Mouse (Mus musculus): ENCODE measurements around the gene Nup93. TPM values are rescaled to one million over a fixed set of nuclear protein-coding genes. Genes with fewer than 3 reads are reported as not detected.

Gene Nup93
- polyA plus RNA-seq, 1 experiment from 2014 or later: 103 TPM

DNA sequence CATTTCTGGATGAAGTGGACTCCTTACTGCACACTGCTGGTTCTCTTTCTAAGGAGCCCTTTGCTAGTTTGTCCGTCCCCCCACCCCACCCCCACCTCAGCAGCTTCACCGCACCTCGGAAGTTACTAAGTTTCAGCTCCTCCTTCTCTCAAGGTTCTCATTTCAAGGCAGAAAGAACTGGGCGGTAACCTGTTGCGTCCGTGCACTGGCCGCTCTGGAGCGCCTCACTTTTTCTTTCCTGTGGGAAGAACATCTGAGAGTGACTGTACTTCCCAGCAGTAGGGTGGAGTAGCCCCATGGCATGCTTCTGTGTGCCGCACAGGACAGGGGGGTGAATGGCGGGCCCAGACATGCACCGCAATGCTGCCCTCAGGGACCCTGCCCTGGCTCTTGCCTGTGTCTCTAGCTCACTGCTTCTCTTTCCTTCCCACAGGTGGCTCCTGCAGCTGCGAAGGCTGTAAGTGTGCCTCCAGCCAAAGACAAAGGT is 30.0 kb upstream of the Nup93 start:
- H3K9ac ChIP-seq (ENCODE audit: low read depth, low read length): no peak overlapping the region
- ATAC-seq (ENCODE audit: low FRiP score, low TSS enrichment): no peak
- H3K27ac ChIP-seq (ENCODE audit: low read depth, low read length): peak overlapping the region; percentile 38; the same call in 1 of the 2 replicates
- H3K4me2 ChIP-seq (replicated peaks; ENCODE audit: low read depth, low read length): peak overlapping the region; percentile 12; the same call in 1 of the 2 replicates
- H3K4me1 ChIP-seq (ENCODE audit: control insufficient read depth, insufficient read depth, low read length): peaks cover 11% of the 10 kb centered on the region; the same call in 1 of the 2 replicates
- H3K36me3 ChIP-seq (ENCODE audit: control insufficient read depth, insufficient read depth, low read length): no peaks in the 10 kb centered on the region
- peaks cover 64% of the 10 kb centered on the region for H3K27me3 ChIP-seq (ENCODE audit: control insufficient read depth, insufficient read depth, low read length)
- WGBS: 17% methylated on average over 12 of the region's 12 CpGs
- H3K9me3 ChIP-seq (ENCODE audit: control insufficient read depth, low read length): no peaks in the 10 kb centered on the region
- H3K4me3 ChIP-seq (ENCODE audit: low read length): no peak overlapping the region

DNA sequence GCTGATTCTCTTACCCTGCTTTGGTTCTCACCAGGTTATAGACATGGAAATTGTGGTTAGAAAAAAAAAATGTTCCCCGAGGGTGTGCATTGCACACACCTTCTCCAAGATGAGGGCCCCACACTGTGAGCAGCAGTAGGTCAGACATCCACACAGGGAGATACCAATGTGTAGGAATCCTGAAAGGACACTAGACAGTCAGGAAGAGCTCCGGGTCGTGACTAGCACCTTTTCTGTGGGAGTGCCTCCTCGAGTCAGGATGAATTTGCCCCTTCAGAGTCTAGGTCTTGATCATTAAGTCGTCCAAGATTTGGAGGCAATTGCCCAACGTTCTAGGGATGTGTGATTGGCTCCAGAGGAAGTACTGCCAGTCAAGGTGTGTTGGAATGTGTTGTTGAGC is 28.6 kb upstream of the Nup93 start:
- peaks cover 11% of the 10 kb centered on the region; the same call in 1 of the 2 replicates for H3K4me1 ChIP-seq (ENCODE audit: control insufficient read depth, insufficient read depth, low read length)
- no peaks in the 10 kb centered on the region for H3K36me3 ChIP-seq (ENCODE audit: control insufficient read depth, insufficient read depth, low read length)
- no peak overlapping the region for H3K4me3 ChIP-seq (ENCODE audit: low read length)
- ATAC-seq (ENCODE audit: low FRiP score, low TSS enrichment): no peak
- WGBS: 49% methylated on average over 6 of the region's 6 CpGs
- no peak overlapping the region for H3K27ac ChIP-seq (ENCODE audit: low read depth, low read length)
- no peak overlapping the region for H3K4me2 ChIP-seq (replicated peaks; ENCODE audit: low read depth, low read length)
- H3K27me3 ChIP-seq (ENCODE audit: control insufficient read depth, insufficient read depth, low read length): peaks cover 50% of the 10 kb centered on the region
- no peaks in the 10 kb centered on the region for H3K9me3 ChIP-seq (ENCODE audit: control insufficient read depth, low read length)
- H3K9ac ChIP-seq (ENCODE audit: low read depth, low read length): no peak overlapping the region

DNA sequence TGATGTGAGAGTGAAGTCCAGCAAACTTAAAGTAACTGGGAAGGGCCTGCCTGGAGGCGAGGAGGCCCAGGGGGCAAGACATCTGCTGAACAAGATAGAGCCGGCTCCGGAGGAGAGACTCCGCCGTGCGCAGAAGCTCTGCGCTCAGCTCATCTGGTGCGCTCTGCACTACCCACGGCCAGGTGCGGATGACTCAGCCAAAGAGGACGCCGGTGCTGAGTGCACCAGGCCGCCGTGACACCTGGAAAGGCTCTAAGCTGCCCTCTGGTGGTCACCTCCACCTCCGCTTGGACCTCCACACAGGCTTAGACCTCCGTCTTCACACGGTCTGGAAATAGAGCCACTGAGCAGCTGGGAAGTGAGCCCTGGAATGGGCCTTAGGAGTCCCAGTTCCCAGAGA is 27.8 kb upstream of the Nup93 start:
- peak; percentile 56 for ATAC-seq (ENCODE audit: low FRiP score, low TSS enrichment)
- Histone ChIP-seq H3K9ac (ENCODE audit: low read depth, low read length) (no peak overlapping the region), H3K4me1 (ENCODE audit: control insufficient read depth, insufficient read depth, low read length) (peaks cover 13% of the 10 kb centered on the region; the same call in 1 of the 2 replicates), H3K36me3 (ENCODE audit: control insufficient read depth, insufficient read depth, low read length) (no peaks in the 10 kb centered on the region), H3K27ac (ENCODE audit: low read depth, low read length) (no peak overlapping the region), H3K4me3 (ENCODE audit: low read length) (peak overlapping the region; percentile 12; the same call in 1 of the 2 replicates), H3K4me2 (replicated peaks; ENCODE audit: low read depth, low read length) (peak overlapping the region; percentile 29), H3K9me3 (ENCODE audit: control insufficient read depth, low read length) (no peaks in the 10 kb centered on the region), H3K27me3 (ENCODE audit: control insufficient read depth, insufficient read depth, low read length) (peaks cover 47% of the 10 kb centered on the region)
- WGBS: 2% methylated on average over 17 of the region's 17 CpGs

DNA sequence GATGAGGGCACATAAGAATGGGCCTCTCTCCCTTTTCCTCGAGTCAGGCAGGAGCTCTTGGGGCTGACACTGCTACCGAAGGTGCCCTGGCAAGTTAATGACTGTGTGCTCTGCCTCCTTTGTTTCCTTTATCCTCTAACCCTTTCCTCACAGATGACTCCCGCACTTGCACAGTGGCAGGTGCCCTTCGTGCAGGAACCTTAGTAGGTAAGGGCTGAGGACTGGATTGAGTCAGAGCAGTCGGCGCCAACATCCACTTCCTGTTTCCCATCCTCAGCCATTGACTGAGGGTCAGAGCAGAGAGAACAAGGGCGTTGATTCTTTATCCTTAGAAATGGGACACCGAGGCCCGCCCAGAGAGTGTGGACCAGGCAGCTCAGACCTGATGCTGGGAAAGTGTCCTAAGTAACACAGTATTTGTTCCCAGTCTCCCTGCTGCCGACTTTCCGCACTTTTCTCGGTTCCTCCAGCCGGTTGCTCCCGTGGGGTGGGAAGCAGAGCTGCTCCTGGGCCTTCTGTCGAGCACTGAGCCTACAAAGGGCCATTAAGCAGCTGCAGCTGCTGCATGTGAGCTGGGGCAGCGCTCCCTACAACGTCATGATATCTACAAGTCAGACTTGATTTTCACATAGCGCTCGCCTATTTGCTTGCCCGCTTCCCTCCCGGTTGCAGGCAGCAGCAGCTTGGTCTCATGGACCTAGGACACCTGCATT is 26.9 kb upstream of the Nup93 start:
- WGBS: 31% methylated on average over 21 of the region's 21 CpGs
- H3K9ac ChIP-seq (ENCODE audit: low read depth, low read length): no peak overlapping the region

DNA sequence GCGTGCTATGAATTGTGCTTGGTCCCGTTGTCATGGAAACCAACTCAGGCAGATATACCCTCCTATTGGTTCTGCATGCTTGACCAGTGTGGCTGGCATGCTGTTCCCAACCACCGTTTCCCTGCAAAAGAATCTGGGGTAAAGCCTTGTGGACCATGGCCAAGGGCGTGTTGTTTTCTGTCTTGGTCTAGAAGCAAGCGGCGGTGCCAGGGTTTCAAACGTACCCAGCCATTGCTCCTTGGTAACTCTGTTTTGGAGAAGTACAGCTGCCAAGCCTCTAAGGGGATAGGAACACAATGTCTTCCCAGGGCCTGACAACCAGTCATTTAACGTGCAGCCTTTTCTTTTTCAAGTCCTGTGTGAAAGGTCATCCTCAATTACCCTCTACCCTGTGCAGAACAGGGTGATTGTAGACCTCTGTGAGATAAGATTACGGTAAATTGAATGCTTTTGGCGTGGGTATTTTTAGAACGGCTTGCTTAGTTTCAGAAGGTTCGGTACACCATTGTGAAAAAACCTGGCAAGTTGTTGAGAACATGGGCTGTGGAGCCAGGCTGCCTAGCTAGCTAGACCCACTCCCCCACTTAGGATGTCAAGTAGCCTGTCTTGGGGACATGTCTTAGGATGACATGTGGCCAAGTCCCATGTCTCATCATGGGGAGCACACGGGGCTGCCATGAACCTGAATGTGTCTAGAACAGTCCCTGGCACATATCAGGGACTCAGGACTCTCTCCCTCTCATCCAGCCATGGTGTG is 24.9 kb upstream of the Nup93 start:
- H3K9ac ChIP-seq (ENCODE audit: low read depth, low read length): no peak overlapping the region
- 66% methylated on average over 13 of the region's 13 CpGs for WGBS
- ATAC-seq (ENCODE audit: low FRiP score, low TSS enrichment): no peak

More for the DNA sequence above, 26.9 kb upstream of the Nup93 start:
- H3K4me3 ChIP-seq (ENCODE audit: low read length): no peak overlapping the region
- H3K27ac ChIP-seq (ENCODE audit: low read depth, low read length): no peak overlapping the region
- H3K27me3 ChIP-seq (ENCODE audit: control insufficient read depth, insufficient read depth, low read length): peaks cover 42% of the 10 kb centered on the region
- ATAC-seq (ENCODE audit: low FRiP score, low TSS enrichment): no peak
- H3K9me3 ChIP-seq (ENCODE audit: control insufficient read depth, low read length): no peaks in the 10 kb centered on the region
- H3K4me2 ChIP-seq (replicated peaks; ENCODE audit: low read depth, low read length): no peak overlapping the region
- H3K4me1 ChIP-seq (ENCODE audit: control insufficient read depth, insufficient read depth, low read length): peaks cover 13% of the 10 kb centered on the region; the same call in 1 of the 2 replicates
- H3K36me3 ChIP-seq (ENCODE audit: control insufficient read depth, insufficient read depth, low read length): no peaks in the 10 kb centered on the region

DNA sequence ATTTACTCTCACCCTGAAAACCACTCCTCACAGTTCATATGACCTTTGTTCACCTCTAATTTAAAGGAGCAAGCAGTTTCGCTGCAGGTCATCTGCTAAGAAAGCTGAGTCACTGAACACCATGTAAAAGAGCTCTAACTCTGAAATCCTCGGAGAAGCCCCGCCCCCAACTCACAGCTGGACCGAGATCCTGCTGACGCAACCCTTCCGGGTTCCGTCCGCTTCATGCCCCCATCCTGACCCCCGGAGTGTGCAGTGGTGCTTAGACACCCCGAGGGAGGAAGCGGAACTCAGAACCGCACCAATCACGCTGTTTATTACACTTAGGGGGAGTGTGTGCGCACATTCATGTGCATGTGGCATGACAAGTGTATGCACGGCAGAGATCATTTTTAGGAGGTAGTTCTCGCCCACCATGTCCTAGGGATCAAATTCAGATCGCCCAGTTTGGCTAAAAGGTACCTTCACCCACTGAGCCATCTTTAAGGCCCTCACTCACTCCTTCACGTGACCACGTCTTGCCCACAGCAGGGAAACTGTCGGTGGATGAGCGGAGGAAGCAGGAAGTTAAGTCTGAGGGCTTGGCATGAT is 23.2 kb upstream of the Nup93 start:
- H3K36me3 ChIP-seq (ENCODE audit: control insufficient read depth, insufficient read depth, low read length): no peaks in the 10 kb centered on the region
- 18% methylated on average over 21 of the region's 21 CpGs for WGBS
- peaks cover 16% of the 10 kb centered on the region; the same call in 1 of the 2 replicates for H3K27me3 ChIP-seq (ENCODE audit: control insufficient read depth, insufficient read depth, low read length)
- H3K4me2 ChIP-seq (replicated peaks; ENCODE audit: low read depth, low read length): peak overlapping the region; percentile 45
- H3K4me3 ChIP-seq (ENCODE audit: low read length): peak overlapping the region; percentile 30
- 0 out of 2 replicates have a peak, but pooled peaks cover 7% of the 10 kb centered on the region for H3K4me1 ChIP-seq (ENCODE audit: control insufficient read depth, insufficient read depth, low read length)
- no peak overlapping the region for H3K27ac ChIP-seq (ENCODE audit: low read depth, low read length)
- ATAC-seq (ENCODE audit: low FRiP score, low TSS enrichment): peak; percentile 60
- H3K9me3 ChIP-seq (ENCODE audit: control insufficient read depth, low read length): no peaks in the 10 kb centered on the region
- no peak overlapping the region for H3K9ac ChIP-seq (ENCODE audit: low read depth, low read length)

More for the DNA sequence above, 24.9 kb upstream of the Nup93 start:
- H3K36me3 ChIP-seq (ENCODE audit: control insufficient read depth, insufficient read depth, low read length): no peaks in the 10 kb centered on the region
- 0 out of 2 replicates have a peak, but pooled peaks cover 7% of the 10 kb centered on the region for H3K4me1 ChIP-seq (ENCODE audit: control insufficient read depth, insufficient read depth, low read length)
- peaks cover 25% of the 10 kb centered on the region for H3K27me3 ChIP-seq (ENCODE audit: control insufficient read depth, insufficient read depth, low read length)
- H3K4me3 ChIP-seq (ENCODE audit: low read length): no peak overlapping the region
- H3K9me3 ChIP-seq (ENCODE audit: control insufficient read depth, low read length): no peaks in the 10 kb centered on the region
- no peak overlapping the region for H3K27ac ChIP-seq (ENCODE audit: low read depth, low read length)
- H3K4me2 ChIP-seq (replicated peaks; ENCODE audit: low read depth, low read length): no peak overlapping the region

DNA sequence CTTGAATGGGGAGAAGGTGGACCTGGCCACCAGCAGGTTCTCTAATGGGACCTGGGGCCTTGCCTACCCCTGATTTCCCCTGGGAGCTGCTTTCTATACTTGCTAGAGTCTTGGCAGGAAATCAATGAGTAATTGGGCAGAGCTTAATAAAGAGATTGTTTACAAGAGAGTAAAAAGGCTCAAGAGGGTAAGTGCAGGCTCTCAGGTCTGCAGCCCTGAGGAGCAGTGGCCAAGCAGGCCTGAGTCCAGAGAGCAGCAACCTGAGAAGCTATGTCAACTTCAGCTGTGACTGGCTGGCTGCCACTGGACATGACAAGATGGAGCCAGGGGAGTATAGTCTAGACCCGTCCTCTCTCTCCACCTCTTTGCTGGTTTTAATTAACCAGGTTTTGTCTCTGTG is 21.4 kb upstream of the Nup93 start:
- Histone ChIP-seq H3K27ac (ENCODE audit: low read depth, low read length) (no peak overlapping the region), H3K4me1 (ENCODE audit: control insufficient read depth, insufficient read depth, low read length) (0 out of 2 replicates have a peak, but pooled peaks cover 7% of the 10 kb centered on the region), H3K27me3 (ENCODE audit: control insufficient read depth, insufficient read depth, low read length) (no peaks in the 10 kb centered on the region), H3K9me3 (ENCODE audit: control insufficient read depth, low read length) (no peaks in the 10 kb centered on the region), H3K4me3 (ENCODE audit: low read length) (no peak overlapping the region), H3K36me3 (ENCODE audit: control insufficient read depth, insufficient read depth, low read length) (no peaks in the 10 kb centered on the region), H3K9ac (ENCODE audit: low read depth, low read length) (no peak overlapping the region), H3K4me2 (replicated peaks; ENCODE audit: low read depth, low read length) (no peak overlapping the region)
- no peak for ATAC-seq (ENCODE audit: low FRiP score, low TSS enrichment)
- WGBS: 50% methylated on average over 1 of the region's 1 CpGs

DNA sequence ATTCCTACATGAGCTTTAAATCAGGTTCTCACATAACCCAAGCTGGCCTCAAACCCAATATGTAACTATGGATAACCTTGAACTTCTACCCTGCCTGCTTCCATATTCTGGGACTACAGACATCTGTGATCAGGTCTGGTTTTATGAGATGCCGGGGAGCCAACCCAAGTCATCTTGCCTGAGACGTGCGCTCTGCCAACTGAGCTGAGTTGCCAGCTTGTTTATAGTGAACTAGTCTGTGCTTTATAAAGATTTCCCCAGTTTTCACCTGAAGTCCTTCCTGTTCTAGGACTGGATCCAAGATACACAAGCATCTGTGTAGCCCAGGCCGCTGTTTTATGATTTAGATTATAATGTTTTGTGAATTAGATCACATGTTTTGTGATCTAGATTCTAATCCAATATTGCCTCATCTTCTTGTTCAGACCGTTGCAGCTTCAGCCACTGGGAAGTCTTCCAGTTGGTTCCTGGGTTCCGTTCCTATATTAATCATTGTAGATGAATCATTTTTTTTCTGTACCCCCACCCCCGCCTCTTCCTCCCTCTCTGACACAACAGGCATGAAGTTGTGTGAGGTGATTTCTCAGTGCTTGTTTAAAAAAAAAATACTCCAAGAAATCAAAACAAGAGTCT is 19.7 kb upstream of the Nup93 start:
- 0 out of 2 replicates have a peak, but pooled peaks cover 7% of the 10 kb centered on the region for H3K4me1 ChIP-seq (ENCODE audit: control insufficient read depth, insufficient read depth, low read length)
- H3K27ac ChIP-seq (ENCODE audit: low read depth, low read length): no peak overlapping the region
- H3K4me3 ChIP-seq (ENCODE audit: low read length): no peak overlapping the region
- H3K4me2 ChIP-seq (replicated peaks; ENCODE audit: low read depth, low read length): no peak overlapping the region
- H3K9ac ChIP-seq (ENCODE audit: low read depth, low read length): no peak overlapping the region
- H3K9me3 ChIP-seq (ENCODE audit: control insufficient read depth, low read length): no peaks in the 10 kb centered on the region
- H3K36me3 ChIP-seq (ENCODE audit: control insufficient read depth, insufficient read depth, low read length): no peaks in the 10 kb centered on the region
- WGBS: 85% methylated on average over 7 of the region's 7 CpGs
- no peaks in the 10 kb centered on the region for H3K27me3 ChIP-seq (ENCODE audit: control insufficient read depth, insufficient read depth, low read length)
- ATAC-seq (ENCODE audit: low FRiP score, low TSS enrichment): no peak
